Mouse (Mus musculus) embryonic fibroblast, embryonic 13.5 days (primary cell): ENCODE data around the gene Mri1.

Experiments
- CTCF ChIP-seq: IDR thresholded peaks from 2 replicates; pipeline ENCODE4 v1.5.1; 2011; ENCODE audit warnings: mild to moderate bottlenecking, control low read depth, low read length, moderate library complexity, borderline replicate concordance; ENCODE audit not compliant: insufficient read depth
- POLR2A ChIP-seq: IDR thresholded peaks from 2 replicates; pipeline ENCODE4 v1.6.1; 2011; ENCODE audit warnings: low read depth, mild to moderate bottlenecking, control low read depth, low read length, moderate library complexity

DNA sequence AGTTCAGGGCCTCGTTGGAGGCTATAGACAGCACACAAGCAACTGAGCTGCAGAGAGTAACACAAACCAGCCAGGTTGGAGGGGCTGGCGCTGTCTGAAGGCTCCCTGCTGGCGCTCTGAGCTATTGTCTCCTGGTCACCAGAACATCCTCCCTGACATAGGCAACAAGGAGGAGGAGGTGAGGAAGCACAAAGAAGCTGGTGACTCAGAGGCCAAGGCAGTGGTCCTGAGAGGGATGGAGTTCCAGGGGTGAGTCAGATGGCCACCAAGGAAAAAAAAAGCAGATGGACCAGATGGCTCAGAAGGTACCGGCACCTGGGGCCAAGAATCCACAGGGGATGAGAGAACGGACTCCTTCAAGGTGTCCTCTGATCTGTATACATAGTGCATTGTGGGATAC lies 34.0 kb upstream of the Mri1 start:
- no peak for TF ChIP-seq POLR2A
- no peak for TF ChIP-seq CTCF
